Mouse (Mus musculus) embryo, embryonic 10 days (tissue): ENCODE measurements around the gene Insl3.
"Not testable (repeated sequence)": the region's sequence is repeated elsewhere in the genome, so short reads cannot be mapped to it uniquely, and the experiment has no call there.

Experiments used
- DNase-seq: peaks from one replicate; pipeline ENCODE4 v3.0.0-alpha.2; 2015; ENCODE audit warnings: low spot score

Insl3 gene

DNA sequence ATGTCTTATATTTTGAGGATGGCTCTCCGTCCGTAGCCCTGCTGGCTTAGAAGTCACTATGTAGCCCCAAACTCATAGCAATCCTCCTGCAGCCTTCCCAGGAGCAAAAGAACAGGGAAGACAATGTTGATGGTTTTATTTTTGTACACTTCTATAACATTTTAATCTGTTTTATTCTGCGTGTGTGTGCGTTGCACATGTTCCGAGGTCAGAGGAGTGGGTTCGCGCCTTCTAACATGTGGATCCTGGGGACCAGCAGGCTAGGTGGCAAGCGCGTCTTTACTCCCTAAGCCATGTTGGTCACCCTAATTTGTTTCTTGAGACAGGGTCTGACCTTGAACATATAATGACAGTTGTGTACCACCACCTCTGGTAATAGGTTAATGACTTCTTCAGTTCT, 12.2 kb upstream of the Insl3 start:
- DNase-seq: no peak

DNA sequence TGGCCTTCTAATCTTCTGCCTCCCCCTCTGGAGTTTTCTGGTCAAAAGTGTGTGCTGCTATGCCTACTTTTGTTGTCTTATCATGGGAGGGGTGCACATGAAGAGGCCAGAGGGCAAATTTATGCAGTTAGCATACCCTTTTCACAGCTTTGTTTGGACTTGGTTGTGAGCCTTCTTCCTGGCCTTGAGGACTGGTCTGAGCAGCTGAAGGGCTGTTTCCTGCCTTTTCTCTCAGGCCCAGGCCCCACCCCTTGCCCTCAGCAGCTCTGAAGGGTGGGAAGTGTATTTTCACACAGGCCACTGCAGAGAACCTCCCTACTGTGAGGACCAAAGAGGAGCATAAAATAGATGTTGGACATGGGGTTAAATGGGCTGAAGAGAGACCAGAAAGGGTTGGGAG, 11.5 kb upstream of the Insl3 start:
- no peak for DNase-seq

DNA sequence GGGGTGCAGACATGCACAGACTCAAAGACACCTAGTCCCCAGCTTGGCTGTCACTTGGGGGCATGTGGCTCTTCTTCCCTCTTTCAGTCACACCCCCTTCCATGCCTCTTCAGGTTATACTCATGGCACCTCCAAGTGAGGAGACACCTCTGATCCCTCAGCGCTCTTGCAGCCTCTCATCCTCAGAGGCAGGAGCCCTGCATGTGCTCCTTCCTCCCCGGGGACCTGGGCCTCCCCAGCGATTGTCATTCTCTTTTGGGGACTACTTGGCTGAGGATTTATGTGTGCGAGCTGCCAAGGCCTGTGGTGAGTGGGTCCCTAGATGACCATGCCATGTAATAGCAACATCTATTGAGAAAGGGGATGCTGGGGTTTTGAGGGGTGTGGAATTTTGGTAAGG, 10.8 kb upstream of the Insl3 start:
- no peak for DNase-seq

DNA sequence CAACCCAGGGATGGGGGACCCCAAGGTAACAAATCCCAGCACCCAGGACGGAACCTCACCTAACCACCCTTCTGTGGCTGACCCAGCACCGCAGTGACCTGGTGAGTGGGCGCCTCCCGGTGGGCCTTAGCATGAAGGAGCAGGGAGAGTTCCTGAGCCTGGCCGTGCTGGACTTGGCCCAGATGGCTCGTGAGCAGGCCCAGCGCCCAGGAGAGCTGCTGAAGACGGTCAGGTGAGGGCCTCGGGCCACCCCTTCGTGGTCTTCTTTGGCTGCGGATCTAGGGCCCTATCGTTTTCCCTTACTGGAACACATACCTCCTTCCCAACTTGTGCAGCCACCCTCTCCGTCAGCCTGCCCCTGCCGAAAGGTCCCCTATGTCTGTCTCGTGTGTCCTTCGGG, 9.9 kb upstream of the Insl3 start:
- no peak for DNase-seq

DNA sequence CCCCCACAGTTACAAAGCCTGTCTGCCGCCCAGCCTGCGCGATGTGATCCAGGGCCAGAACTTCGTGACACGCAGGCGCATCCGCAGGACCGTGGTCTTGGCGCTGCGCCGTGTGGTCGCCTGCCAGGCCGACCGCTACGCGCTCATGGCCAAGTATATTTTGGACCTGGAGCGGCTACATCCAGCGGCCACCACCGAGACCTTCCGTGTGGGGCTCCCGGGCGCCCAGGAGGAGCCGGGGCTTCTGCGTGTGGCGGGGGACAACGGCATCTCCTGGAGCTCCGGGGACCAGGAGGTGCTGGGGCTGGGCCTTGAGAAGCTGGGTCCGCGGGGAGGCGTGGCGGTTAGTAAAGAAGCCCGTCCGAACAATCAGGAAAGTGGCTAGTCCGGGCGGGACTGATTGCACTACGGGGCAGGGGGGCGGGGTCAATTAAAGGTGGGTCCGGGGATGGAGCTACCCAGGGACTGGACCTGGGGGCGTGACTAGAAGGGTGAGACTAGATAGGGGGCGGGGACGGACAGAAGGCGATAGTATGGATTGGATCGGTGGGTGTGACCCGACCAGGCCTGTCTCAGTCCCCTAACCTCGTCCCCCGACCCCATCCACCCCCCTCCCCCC, 9.4 kb upstream of the Insl3 start:
- no peak for DNase-seq

DNA sequence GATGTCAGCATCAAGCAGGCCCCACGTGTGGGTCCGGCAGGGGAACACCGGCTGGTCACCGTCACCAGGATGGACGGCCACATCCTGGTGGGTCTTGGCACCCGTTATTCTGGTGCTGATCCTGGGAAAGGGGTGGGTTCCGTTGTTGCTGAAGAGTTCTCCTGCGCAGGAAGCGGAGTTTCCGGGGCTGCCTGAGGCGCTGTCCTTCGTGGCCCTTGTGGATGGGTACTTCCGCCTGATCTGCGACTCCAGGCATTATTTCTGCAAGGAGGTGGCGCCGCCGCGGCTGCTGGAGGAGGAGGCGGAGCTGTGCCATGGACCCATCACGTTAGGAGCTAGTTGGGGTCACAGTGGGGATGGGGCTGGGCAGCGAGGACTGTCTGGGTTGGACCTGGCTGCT, 8.5 kb upstream of the Insl3 start:
- no peak for DNase-seq

DNA sequence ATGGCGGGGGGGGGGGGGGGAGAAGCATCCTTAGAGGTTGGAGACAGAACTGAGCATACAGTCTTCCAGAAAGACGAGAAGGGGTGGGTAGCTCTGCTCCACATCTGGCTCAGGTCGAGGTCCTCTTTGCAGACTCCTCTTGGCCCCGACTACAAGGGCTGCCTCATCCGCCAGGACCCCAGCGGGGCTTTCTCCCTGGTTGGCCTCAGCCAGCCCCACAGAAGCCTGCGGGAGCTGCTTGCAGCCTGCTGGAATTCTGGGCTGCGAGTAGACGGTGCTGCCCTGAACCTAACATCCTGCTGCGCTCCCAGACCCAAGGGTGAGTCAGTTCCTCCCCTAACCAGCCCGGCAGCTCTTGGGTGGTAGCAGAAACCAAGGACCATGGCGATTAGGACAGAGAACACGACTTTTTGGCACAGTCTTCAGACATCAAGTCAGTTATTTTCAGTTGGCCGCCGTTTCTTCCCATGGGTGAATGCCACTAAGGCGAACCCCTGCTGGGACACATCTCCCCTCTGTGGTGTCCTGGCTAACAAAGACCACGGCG, 7.6 kb upstream of the Insl3 start:
- DNase-seq: no peak

DNA sequence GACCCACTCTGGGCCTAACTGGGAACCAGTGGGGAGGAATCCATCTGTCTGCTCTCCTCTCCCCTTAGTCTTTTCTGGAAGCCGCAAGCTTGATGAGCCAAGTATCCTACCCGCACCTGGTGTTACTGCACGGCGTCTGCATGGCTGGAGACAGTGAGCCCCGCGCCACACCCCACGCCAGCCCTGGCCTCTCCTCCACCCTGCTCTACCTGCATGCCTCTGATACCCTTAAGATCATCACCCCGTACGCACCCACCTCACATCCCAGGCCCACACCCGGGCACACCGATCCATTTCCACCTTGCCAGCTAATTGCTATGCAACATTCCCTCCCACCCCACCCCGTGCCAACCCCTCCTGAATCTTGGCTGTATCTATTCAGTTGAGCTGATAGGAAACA, 6.2 kb upstream of the Insl3 start:
- no peak for DNase-seq

DNA sequence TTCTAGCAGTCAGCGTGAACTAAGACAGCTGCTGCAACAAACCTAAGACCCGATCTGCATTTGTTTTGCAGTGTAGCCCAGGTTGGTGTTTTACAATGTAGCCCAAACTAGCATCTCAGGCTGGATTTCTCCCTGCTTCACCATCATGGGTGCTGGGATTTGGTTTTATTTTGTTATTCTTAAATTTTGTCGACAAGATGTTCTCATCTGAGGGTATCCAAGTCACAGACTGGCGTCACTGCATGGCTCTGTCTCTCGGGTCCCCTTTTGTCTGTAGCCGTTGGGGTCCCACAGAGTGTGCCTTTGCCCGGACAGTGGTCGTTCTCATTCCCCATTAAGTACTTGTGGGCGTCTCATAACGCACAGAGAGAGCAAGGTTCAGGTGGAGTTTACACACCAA, 4.3 kb upstream of the Insl3 start:
- DNase-seq: no peak

DNA sequence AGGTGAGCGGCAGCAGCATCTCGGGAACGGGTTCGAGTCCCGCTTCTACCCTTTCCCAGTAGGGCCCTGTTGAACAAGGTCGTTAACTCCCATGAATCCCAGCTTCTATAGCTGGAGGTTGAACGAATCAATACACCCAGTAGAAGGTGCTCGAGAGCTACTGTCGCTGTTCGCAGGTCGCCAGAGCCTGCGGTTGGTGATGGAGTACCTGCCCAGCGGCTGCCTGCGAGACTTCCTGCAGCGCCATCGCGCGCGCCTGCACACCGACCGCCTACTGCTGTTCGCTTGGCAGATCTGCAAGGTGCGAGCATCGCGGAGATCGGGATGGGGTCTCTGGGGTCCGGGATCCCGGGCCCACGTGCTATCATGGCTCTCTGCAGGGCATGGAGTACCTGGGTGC, 3.4 kb upstream of the Insl3 start:
- DNase-seq: peak; percentile 51

DNA sequence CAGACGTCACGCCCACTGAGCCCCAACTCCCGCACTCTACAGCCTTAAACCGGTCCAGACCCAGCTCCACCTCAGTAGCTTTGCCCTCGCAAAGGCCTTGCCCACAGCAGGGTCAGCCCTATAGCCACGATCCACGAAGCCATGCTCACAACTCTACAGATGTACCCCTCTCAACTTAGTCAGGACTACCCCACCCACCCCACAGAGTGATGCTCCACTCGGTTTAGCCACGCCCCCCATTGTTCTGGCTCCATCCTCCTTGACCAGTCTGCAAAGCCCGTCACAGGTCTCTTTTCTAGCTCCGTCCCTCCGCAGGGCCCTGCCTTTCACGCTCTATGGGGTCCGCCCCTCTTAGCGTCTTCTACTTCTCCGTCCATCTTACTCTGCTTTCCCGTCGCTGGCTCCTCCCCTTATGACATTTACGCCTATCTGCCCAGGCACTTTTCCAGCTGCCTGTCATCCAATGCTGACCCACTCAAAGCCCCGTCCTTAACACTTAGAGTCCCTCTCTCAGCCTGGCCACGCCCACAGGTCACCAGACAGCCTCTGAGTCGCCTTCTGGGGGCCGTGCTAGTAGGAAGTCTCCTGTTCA, 2.8 kb upstream of the Insl3 start:
- peak; percentile 60 for DNase-seq

DNA sequence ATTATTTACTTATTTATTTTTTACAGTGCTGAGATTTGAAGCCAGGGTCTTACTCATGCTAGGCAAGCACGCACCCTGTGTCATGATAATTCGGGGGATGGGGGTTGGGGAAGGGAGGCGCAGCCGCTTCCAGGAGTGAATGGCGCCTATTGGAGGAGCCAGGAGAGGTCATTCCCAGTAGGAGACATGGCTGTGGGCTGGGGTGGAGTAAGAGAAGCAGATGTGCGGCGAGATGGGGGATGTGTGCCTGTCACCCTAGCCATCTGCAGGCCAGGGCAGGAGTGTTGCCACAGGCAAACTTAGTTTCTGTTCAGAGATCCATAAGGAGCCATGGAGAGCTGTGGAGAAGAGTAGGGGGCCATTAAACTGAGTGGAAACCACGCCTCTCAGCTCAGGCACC, 1.4 kb upstream of the Insl3 start:
- DNase-seq: no peak

DNA sequence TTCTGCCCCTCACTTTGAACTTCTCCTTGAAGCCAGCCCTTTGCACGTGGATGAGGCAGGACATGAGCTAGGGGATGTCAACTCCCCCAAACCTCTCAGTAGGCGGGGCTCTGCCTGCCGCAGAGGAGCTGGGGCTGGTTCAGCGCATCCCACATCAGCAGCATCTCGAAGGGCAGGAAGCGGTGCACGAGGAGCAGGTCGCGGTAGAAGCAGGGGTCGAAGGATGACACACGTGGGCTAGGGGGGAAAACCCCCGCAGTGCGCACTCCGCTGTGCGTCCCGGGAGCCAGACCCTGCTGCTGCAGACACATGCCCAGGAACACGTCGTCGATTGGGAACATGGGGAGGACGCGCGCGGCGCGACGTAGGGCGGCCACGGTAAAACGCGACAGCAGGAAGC, 3.5 kb downstream of the Insl3 start:
- DNase-seq: no peak

DNA sequence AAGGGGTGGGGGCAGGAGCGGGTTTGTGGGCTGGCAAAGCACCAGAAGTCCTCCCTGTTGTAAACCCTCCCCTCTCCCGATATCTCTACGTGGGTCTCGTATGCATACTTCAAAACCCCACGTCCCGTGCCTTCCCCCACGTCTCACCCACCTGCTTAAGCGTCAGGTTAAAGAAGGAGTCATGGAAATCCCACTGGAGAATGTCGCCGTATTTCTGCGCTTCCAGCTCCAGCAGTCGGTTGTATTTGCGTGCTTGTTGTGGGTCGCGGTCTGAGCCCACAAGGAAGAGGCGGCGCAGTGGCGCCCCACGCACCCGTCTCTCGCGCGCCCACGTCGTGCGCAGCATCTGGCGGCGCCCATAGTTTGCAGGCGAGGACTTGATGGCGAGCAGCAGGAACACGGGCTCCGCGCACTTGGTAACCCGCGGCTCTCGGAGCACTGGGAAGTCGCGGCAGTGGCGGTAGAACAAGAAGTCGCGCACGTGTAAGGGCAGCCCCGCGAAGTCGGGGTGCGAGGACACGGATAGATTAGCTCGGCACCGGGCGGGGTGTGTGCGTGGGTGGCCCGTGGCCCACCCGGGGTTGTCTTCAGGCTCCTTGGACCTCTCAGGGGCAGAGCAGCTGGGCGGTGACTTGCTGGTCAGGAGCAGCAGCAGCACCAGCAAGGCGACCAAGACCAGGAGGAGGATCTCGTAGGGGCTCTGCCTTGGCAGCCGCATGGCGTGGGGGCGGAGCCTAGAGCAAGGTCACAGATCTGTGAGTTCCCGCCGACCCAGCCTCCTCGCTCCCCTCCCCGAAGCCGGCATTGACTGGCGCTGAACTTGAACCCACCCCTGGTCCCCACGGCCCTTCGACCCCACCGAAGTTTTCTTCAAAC, 4.4 kb downstream of the Insl3 start:
- DNase-seq: no peak

DNA sequence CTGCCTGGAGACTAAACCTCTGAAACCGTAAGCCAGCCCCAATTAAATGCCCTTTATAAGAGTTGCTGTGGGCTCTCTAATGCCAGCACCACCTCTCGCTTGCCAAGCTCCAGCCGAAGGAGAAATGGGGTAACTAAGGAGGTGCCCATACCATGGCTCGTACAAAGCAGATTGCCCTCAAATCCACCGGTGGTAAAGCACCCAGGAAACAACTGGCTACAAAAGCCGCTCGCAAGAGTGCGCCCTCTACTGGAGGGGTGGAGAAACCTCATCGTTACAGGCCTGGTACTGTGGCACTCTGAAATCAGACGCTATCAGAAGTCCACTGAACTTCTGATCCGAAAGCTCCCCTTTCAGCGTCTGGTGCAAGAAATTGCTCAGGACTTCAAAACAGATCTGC, 6.4 kb downstream of the Insl3 start:
- not testable (repeated sequence) for DNase-seq

DNA sequence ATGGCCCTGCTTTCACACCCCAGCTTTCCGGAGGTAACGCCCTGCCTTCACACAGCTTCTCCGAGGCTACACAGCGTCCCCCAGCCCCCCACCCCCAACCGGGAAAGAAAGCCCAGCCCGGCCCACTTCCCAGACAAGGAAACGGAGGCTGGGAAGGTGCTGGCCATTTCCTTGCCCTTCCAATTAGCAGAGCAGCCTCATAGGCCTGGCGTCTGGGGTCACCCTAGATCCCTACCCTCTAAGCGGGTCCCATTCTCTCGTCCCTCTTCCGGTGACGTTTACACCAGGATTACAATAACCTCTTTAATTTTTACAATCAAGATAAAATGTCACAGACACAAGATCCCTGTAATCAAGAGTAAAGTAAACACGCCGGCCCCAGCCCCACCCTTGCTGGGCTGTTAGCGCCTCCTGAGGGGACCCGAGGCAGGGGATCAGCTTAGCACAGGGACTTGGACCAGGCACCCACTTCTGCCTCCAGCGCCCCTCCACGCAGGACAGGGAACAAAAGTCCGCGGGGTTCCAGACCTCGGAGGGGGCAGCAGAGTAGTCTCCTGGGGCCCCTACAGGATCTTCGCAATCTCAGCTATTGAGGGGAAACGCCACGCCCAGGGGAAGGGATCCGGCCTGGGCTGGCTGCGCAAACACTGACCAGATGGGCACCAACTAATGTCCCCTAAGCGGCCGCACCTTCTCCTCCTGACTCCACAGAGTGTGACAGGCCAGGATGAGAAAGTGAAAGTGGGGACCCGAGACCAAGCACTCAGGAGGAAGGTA, 11.7 kb downstream of the Insl3 start:
- DNase-seq: no peak

DNA sequence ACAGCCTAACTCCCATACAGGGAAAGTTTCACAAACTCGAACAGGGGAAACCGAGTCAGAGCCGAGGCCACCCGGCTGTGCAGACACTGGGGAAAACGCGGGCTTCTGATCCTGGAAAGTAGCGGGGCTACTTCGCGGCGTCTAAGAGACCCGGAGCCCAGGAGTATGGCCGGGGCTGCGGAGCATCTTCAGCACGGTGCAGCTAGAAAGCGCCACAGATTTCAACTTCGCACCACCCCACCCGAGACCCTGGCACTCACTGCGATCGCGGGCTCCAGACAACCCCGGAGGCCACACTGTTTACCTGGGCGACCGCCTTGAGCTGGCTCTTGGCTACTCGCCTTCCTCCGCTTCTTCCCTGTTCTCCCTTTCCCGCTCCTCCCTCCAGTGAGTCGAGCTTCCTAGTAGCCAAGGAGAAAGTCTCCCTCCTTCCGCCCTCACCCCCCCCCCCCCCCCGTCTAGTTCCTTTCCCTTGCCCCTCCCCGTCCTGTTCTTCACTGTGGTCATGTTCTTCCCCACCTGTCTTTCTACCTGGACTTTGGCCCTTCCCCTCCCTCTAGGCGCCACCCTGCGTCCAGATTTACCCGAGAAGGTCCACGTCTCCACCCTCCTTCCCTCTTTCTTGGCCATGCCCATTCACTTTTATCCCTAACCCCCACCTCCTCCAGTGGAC, 12.5 kb downstream of the Insl3 start, which contains the start of gene B3gnt3:
Gene B3gnt3, minus strand, starts transcription at position 376 of the 673 bp plus-strand sequence.
- DNase-seq: no peak

DNA sequence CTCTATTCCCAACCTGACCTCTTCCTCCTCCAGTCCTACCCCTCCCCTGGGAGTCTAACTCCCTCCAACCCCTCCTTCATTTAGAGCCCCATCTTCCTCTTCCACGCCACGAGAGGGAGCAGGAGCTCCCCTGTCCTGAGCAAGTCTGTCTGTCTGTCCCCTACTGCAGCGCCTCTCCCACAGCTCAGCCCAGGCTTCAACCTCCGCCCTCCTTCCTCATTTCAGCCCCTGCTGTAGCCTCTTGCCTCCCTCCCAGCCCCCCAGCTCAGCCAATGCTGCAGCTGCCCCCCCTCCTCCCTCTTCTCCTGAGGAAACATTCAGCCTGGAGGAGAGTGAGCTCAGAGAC, 13.0 kb downstream of the Insl3 start:
- DNase-seq: no peak

DNA sequence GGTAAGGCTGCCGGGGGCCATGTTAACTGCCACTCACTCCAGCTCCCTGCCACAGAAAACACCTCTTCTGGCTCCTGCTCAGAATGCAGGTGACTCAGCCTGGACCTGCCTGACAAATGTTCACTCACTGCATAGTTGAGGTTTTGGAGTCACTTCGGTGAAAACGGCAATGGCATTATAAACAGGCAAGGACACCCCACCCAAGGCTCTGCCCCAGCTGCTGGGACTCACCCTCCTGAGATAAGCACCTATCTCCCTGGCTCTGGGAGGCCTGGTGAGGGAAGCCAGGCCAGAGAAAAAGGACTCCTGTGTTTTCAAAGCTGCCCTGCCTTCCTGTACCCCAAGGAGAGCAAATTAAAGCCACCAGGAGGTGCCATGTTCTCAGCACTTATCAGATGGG, 13.9 kb downstream of the Insl3 start:
- no peak for DNase-seq

DNA sequence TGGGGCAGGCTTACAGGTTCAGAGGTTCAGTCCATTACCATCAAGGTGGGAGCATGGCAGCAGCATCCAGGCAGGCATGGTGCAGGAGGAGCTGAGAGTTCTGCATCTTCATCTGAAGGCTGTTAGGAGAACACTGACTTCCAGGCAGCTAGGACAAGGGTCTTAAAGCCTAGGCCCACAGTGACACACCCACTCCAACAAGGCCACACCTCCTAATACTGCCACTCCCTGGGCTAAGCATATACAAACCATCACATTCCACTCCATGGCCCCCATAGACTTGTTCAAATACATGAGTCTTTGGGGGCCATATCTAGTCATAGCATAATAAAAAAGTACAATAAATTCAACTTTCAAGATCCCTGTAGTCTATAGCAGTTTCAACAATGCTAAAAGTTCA, 14.4 kb downstream of the Insl3 start:
- DNase-seq: not testable (repeated sequence)

DNA sequence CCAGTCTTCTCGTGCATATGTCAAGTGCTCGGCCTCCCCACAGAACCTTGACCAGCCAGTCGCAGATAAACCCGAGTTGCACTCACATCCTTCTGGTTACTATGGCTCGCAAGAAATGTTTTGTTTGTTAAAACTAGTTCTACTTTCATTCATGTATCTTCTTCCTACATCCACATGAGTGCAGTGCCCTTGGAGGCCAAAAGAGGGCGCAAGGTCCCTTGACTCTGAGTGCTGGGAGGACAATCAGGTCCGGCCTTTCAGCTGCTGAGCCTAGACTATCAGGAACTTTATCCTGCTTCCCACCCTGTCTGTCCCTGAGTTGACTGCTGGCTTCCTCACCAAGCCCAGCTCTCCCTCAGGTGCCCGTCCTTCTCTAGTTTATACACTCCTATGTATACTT, 18.9 kb downstream of the Insl3 start:
- peak; percentile 83 for DNase-seq
